Mouse (Mus musculus) B cell, adult (primary cell): ENCODE measurements around the gene Tmprss11g. TPM values are rescaled to one million over a fixed set of nuclear protein-coding genes. Genes with fewer than 3 reads are reported as not detected.

Experiments
- total RNA-seq: library from RNA; stranded (reverse); gene quantifications from 4 replicates; pipeline ENCODE4 v1.2.4, GENCODE M21; 2023; ENCODE audit not compliant: inconsistent age

Tmprss11g gene
- not detected in 4 replicates for total RNA-seq

DNA sequence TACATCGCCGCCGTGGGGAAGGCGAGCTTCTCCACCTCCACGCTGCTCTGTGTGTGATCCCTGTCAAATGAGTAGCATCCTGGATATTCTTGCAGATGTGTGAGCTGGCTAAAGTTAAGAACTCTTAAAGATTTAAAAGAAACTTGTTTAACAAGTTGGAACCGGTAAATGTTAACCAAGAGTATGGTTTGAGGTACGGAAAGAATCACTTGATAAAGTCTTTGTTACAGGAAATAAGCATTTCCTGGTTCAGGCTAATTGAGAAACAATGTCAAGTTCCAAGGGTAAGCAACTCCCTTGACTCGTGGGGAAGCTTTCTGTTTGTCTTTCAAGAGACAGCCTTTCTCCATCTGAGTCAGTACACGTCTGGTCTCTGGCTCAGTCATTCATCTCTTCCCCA, at the start of gene Tmprss11g:
TSS of gene Tmprss11g (minus strand) at position 101 of the 400 bp plus-strand sequence.

DNA sequence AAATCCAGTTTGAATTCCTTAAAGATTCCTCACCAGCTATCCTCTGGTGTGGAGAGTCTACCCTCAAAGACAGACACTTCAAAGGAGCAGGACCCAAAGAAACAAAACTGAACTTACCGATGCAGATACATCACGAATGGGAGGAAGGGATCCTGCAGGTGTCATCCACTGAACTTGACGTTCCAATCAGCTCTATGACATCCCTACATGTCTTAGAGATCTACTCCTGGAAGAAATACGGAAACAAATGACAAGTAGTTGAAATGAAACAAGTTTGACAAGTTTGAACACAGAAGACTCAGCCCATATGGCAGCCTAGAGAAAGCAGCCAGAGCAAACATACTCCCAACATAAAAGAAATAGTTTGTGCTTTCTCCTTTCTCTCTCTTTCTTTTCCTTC, 49.5 kb downstream of the Tmprss11g start, which contains the start of gene Tmprss11a:
TSS of gene Tmprss11a (minus strand) at position 101 of the 400 bp plus-strand sequence.

Other genes starting within 250 kb of the Tmprss11g start
- gene Tmprss11c, start 229.3 kb downstream of the Tmprss11g start, total RNA-seq: not detected in 4 replicates
- not detected in 4 replicates for gene Tmprss11d, start 145.2 kb downstream of the Tmprss11g start, total RNA-seq
- gene Tmprss11a, start 49.6 kb downstream of the Tmprss11g start, total RNA-seq: not detected in 4 replicates
- not detected in 4 replicates for gene Tmprss11f, start 113.8 kb upstream of the Tmprss11g start, total RNA-seq
- not detected in 4 replicates for gene Tmprss11b, start 157.8 kb upstream of the Tmprss11g start, total RNA-seq
- not detected in 4 replicates for gene Tmprss11e, start 227.2 kb upstream of the Tmprss11g start, total RNA-seq